Mouse (Mus musculus) liver, embryonic 14.5 days (tissue): ENCODE results near the gene Gigyf2. TPM values are rescaled to one million over a fixed set of nuclear protein-coding genes. Genes with fewer than 3 reads are reported as not detected.
"Not testable (repeated sequence)": the region's sequence is repeated elsewhere in the genome, so short reads cannot be mapped to it uniquely, and the experiment has no call there.

Experiments
- ATAC-seq: fragments of 200-750 bp; cut with Nextera tagmentation; 2 replicates; pipeline ENCODE4 v1.8.0; 2017; ENCODE audit warnings: moderate number of reproducible peaks, mild to moderate bottlenecking, moderate library complexity; ENCODE audit not compliant: insufficient read depth
- DNase-seq, 3 experiments: peaks; one replicate each; pipeline ENCODE4 v3.0.0-alpha.2; 2012 to 2013; ENCODE audit warnings: low read depth in 3 of 3, low spot score in 3 of 3
- H3K27ac ChIP-seq: fragments of 300-500 bp; sonication (generic); 2 replicates; pipeline ENCODE4 v1.5.1; 2014; ENCODE audit warnings: moderate library complexity, mild to moderate bottlenecking, control low read depth, inconsistent platforms
- H3K27me3 ChIP-seq: fragments of 300-500 bp; sonication (generic); 2 replicates; pipeline ENCODE4 v1.6.1; 2014; ENCODE audit warnings: mild to moderate bottlenecking, low read length, moderate library complexity; ENCODE audit not compliant: control insufficient read depth, insufficient read depth
- H3K36me3 ChIP-seq: fragments of 300-500 bp; sonication (generic); replicated peaks from 2 replicates; pipeline ENCODE4 v1.6.1; 2014; ENCODE audit warnings: low read depth; ENCODE audit not compliant: control insufficient read depth, insufficient read depth
- H3K4me1 ChIP-seq, 2 experiments: fragments of 200-500 bp in 1 of 2; fragments of 300-500 bp in 1 of 2; sonication (generic) in 1 of 2; replicated peaks; 2 replicates each; pipeline ENCODE4 v1.6.1; 2012 to 2014; ENCODE audit warnings: antibody characterized with exemption in 1 of 2, inconsistent platforms in 1 of 2, low read length in 1 of 2; ENCODE audit not compliant: control insufficient read depth in 2 of 2, insufficient read depth in 2 of 2
- H3K4me2 ChIP-seq: fragments of 300-500 bp; sonication (generic); 2 replicates; pipeline ENCODE4 v1.6.1; 2014; ENCODE audit warnings: low read depth, mild to moderate bottlenecking, control low read depth, moderate library complexity
- H3K4me3 ChIP-seq, 2 experiments: fragments of 200-500 bp in 1 of 2; fragments of 300-500 bp in 1 of 2; sonication (generic) in 1 of 2; 2 replicates each; pipeline ENCODE4 v1.5.1; 2012 to 2014; ENCODE audit warnings: low read depth in 2 of 2, low read length in 2 of 2, mild to moderate bottlenecking in 2 of 2, control low read depth in 1 of 2, inconsistent platforms in 1 of 2, moderate library complexity in 1 of 2; ENCODE audit not compliant: insufficient read depth in 1 of 2
- H3K9ac ChIP-seq: fragments of 300-500 bp; sonication (generic); replicated peaks from 2 replicates; pipeline ENCODE4 v1.6.1; 2014; ENCODE audit warnings: mild to moderate bottlenecking, control low read depth, moderate library complexity
- H3K9me3 ChIP-seq: fragments of 300-500 bp; sonication (generic); 2 replicates; pipeline ENCODE4 v1.6.1; 2016; ENCODE audit warnings: low read length, mixed read lengths; ENCODE audit not compliant: control insufficient read depth
- CTCF ChIP-seq: IDR thresholded peaks from 2 replicates; pipeline ENCODE4 v1.5.1; 2016; ENCODE audit warnings: antibody characterized with exemption, low read depth, control low read depth
- EP300 ChIP-seq: IDR thresholded peaks from 2 replicates; pipeline ENCODE4 v1.6.1; 2016; ENCODE audit warnings: antibody characterized with exemption, low read depth
- WGBS: fragments of 180-500 bp; shearing (Covaris S2); extraction: QIAGEN DNeasy Blood & Tissue Kit; methylation state at CpG from one replicate; pipeline ENCODE4 v1.1.7; 2014; ENCODE audit not compliant: insufficient replicate concordance; 5-methylcytosine and 5-hydroxymethylcytosine counted together
- polyA plus RNA-seq, 2 experiments: library from polyadenylated mRNA; depleted of rRNA in 1 of 2; stranded (reverse) in 1 of 2; unstranded in 1 of 2; fragments of >200 nt; fragmentation: Nextera tagmentation in 1 of 2; extraction: Ambion mirVana in 1 of 2; gene quantifications; 2 replicates each; pipeline versions ENCODE4 v1.2.1 to v1.2.3; 2012 to 2014

The Gigyf2 gene
- polyA plus RNA-seq, 2 experiments = 11.2 to 17.9 TPM

- no peak overlapping the region for H3K9ac ChIP-seq
- no peak overlapping the region for H3K4me2 ChIP-seq
- H3K36me3 ChIP-seq = peaks cover 51% of the 10 kb centered on the region
- no peak overlapping the region for H3K27ac ChIP-seq
- no peaks in the 10 kb centered on the region for H3K9me3 ChIP-seq
- H3K4me1 ChIP-seq = no peaks in the 10 kb centered on the region
- no peak for TF ChIP-seq EP300
- TF ChIP-seq CTCF = no peak
- H3K4me3 ChIP-seq = no peak overlapping the region
- no peak for DNase-seq
- no peaks in the 10 kb centered on the region for H3K27me3 ChIP-seq
- WGBS = 78% methylated on average over 6 of the region's 6 CpGs
- no peak for ATAC-seq
Measured at GRCm38 (mm10) chr1:87436583-87436982, 109.8 kb downstream of the Gigyf2 start.

GRCm38 (mm10) chr1:87447183-87448104 lies 120.6 kb downstream of the Gigyf2 start:
- H3K9me3 ChIP-seq = no peaks in the 10 kb centered on the region
- DNase-seq = peak in 2 of 3 experiments; percentile 16 to 20
- 36% methylated on average over 5 of the region's 5 CpGs for WGBS

GRCm38 (mm10) chr1:87449432-87449831 lies 122.6 kb downstream of the Gigyf2 start:
- Histone ChIP-seq H3K9ac (no peak overlapping the region), H3K36me3 (peaks cover 35% of the 10 kb centered on the region), H3K9me3 (no peaks in the 10 kb centered on the region), H3K4me3 (no peak overlapping the region), H3K27me3 (no peaks in the 10 kb centered on the region), H3K4me2 (no peak overlapping the region), H3K4me1 (no peaks in the 10 kb centered on the region), H3K27ac (no peak overlapping the region)
- no peak for TF ChIP-seq EP300
- no peak for TF ChIP-seq CTCF
- 0 out of 2 replicates have a peak, but pooled peaks have one; percentile 15 for ATAC-seq
- WGBS = 67% methylated on average over 4 of the region's 4 CpGs
- DNase-seq = no peak

More at GRCm38 (mm10) chr1:87447183-87448104, 120.6 kb downstream of the Gigyf2 start:
- H3K27me3 ChIP-seq = no peaks in the 10 kb centered on the region
- TF ChIP-seq CTCF (peak; percentile 76), EP300 (no peak)
- H3K4me2 ChIP-seq = no peak overlapping the region
- H3K27ac ChIP-seq = no peak overlapping the region
- H3K4me3 ChIP-seq = no peak overlapping the region
- peaks cover 39% of the 10 kb centered on the region for H3K36me3 ChIP-seq
- no peak for ATAC-seq
- no peak overlapping the region for H3K9ac ChIP-seq
- no peaks in the 10 kb centered on the region for H3K4me1 ChIP-seq

- H3K4me3 ChIP-seq = no peak overlapping the region
- H3K27me3 ChIP-seq = no peaks in the 10 kb centered on the region
- H3K4me1 ChIP-seq = no peaks in the 10 kb centered on the region
- ATAC-seq (no peak), DNase-seq (no peak)
- H3K27ac ChIP-seq = no peak overlapping the region
- H3K4me2 ChIP-seq = no peak overlapping the region
- TF ChIP-seq CTCF = no peak
- TF ChIP-seq EP300 = no peak
- H3K36me3 ChIP-seq = no peaks in the 10 kb centered on the region
- no peaks in the 10 kb centered on the region for H3K9me3 ChIP-seq
- no peak overlapping the region for H3K9ac ChIP-seq
- 75% methylated on average over 1 of the region's 1 CpGs for WGBS
Measured at GRCm38 (mm10) chr1:87456425-87456824, 129.6 kb downstream of the Gigyf2 start.

GRCm38 (mm10) chr1:87458045-87458444 lies 131.2 kb downstream of the Gigyf2 start:
- H3K9ac ChIP-seq = no peak overlapping the region
- H3K27me3 ChIP-seq = no peaks in the 10 kb centered on the region
- WGBS = 74% methylated on average over 4 of the region's 4 CpGs
- no peaks in the 10 kb centered on the region for H3K36me3 ChIP-seq
- DNase-seq (no peak), ATAC-seq (no peak)
- no peaks in the 10 kb centered on the region for H3K4me1 ChIP-seq
- TF ChIP-seq EP300 (no peak), CTCF (no peak)
- no peaks in the 10 kb centered on the region for H3K9me3 ChIP-seq
- no peak overlapping the region for H3K4me2 ChIP-seq
- no peak overlapping the region for H3K27ac ChIP-seq
- no peak overlapping the region for H3K4me3 ChIP-seq

GRCm38 (mm10) chr1:87459856-87460255 lies 133.1 kb downstream of the Gigyf2 start:
- not testable (repeated sequence) for ATAC-seq, H3K4me1 ChIP-seq, H3K9me3 ChIP-seq, H3K4me2 ChIP-seq, H3K27me3 ChIP-seq, H3K4me3 ChIP-seq, H3K27ac ChIP-seq, DNase-seq, H3K36me3 ChIP-seq, H3K9ac ChIP-seq
- WGBS = 64% methylated on average over 5 of the region's 7 CpGs
